Mouse (Mus musculus): ENCODE results near the gene Rab8b. TPM values are rescaled to one million over a fixed set of nuclear protein-coding genes. Genes with fewer than 3 reads are reported as not detected.
A peak's percentile ranks its signal among the peaks of the same experiment; 100 is the strongest.

Rab8b gene
- polyA plus RNA-seq, 1 experiment: 25.3 TPM

GRCm38 (mm10) chr9:66945161-66945560 is 25.7 kb upstream of the Rab8b start:
- H3K27ac ChIP-seq (ENCODE audit: control insufficient read depth, insufficient read depth, low read depth, low read length, poor library complexity): peak overlapping the region; percentile 75; the same call in 1 of the 2 replicates
- 8% methylated on average over 4 of the region's 4 CpGs for WGBS
- peak overlapping the region; percentile 88 for H3K4me3 ChIP-seq (replicated peaks; ENCODE audit: control insufficient read depth, low read depth, low read length)
- H3K4me1 ChIP-seq (ENCODE audit: control insufficient read depth, insufficient read depth, low read length): no peaks in the 10 kb centered on the region; the same call in 1 of the 2 replicates
- TF ChIP-seq CTCF (IDR thresholded peaks at IDR 0.05; ENCODE audit: control insufficient read depth, insufficient read depth, low read length) (no peak), POLR2A (IDR thresholded peaks at IDR 0.05; ENCODE audit: borderline replicate concordance, control insufficient read depth, low read depth, low read length) (no peak)

DNA sequence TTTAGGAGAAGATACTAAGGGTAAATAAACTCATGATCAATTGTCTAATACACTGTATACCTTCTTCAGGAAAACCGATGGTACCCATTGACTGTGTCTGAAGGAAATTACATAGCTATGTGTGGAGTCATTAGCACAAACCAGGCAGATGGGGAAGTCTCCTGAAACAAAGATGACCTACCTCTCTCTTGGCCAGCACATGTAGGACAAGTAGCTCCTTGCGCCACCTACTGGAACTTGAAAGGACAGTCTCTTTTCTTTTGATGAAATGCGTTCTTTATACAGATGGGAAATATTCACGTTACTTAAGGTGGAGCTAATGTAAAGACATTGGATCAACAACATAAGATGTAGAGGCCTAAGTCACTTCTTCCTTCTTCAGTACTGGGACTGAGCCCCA is 19.3 kb upstream of the Rab8b start:
- TF ChIP-seq CTCF (IDR thresholded peaks at IDR 0.05; ENCODE audit: control insufficient read depth, insufficient read depth, low read length) (peak; percentile 67), POLR2A (IDR thresholded peaks at IDR 0.05; ENCODE audit: borderline replicate concordance, control insufficient read depth, low read depth, low read length) (no peak)
- Histone ChIP-seq H3K4me1 (ENCODE audit: control insufficient read depth, insufficient read depth, low read length) (no peaks in the 10 kb centered on the region; the same call in 1 of the 2 replicates), H3K27ac (ENCODE audit: control insufficient read depth, insufficient read depth, low read depth, low read length, poor library complexity) (no peak overlapping the region), H3K4me3 (replicated peaks; ENCODE audit: control insufficient read depth, low read depth, low read length) (no peak overlapping the region)
- WGBS: under 1% methylated on average over 4 of the region's 4 CpGs

- Histone ChIP-seq H3K4me1 (ENCODE audit: control insufficient read depth, insufficient read depth, low read length) (no peaks in the 10 kb centered on the region; the same call in 1 of the 2 replicates), H3K4me3 (replicated peaks; ENCODE audit: control insufficient read depth, low read depth, low read length) (no peak overlapping the region), H3K27ac (ENCODE audit: control insufficient read depth, insufficient read depth, low read depth, low read length, poor library complexity) (no peak overlapping the region)
- no peak for TF ChIP-seq CTCF (IDR thresholded peaks at IDR 0.05; ENCODE audit: control insufficient read depth, insufficient read depth, low read length)
- TF ChIP-seq POLR2A (IDR thresholded peaks at IDR 0.05; ENCODE audit: borderline replicate concordance, control insufficient read depth, low read depth, low read length): no peak
- 29% methylated on average over 8 of the region's 8 CpGs for WGBS
Observed at GRCm38 (mm10) chr9:66937507-66937906, 18.0 kb upstream of the Rab8b start.

- 87% methylated on average over 19 of the region's 19 CpGs for WGBS
Observed at GRCm38 (mm10) chr9:66933869-66934808, 14.7 kb upstream of the Rab8b start.

DNA sequence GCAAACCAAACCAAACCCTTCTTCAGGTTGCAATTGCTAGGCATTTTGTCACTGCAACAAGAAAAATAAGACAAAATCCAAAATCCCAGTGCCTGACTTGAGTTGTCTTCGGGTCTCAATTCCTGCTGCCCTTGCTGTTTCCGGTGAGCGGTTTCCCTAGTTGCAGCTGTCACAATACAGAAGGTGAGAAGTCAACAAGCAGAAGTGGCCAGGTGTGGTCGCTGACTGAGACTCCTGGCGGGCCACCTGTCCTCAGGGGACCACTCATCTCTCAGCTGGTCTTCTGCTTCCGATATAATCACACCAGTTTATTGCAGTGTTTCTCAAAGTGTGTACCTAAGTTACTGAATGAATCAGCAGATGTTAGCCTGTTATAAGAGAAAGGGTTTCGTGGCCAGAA is 10.9 kb upstream of the Rab8b start:
- H3K4me3 ChIP-seq (replicated peaks; ENCODE audit: control insufficient read depth, low read depth, low read length): no peak overlapping the region
- no peak for TF ChIP-seq POLR2A (IDR thresholded peaks at IDR 0.05; ENCODE audit: borderline replicate concordance, control insufficient read depth, low read depth, low read length)
- no peak for TF ChIP-seq CTCF (IDR thresholded peaks at IDR 0.05; ENCODE audit: control insufficient read depth, insufficient read depth, low read length)
- H3K4me1 ChIP-seq (ENCODE audit: control insufficient read depth, insufficient read depth, low read length): no peaks in the 10 kb centered on the region
- 72% methylated on average over 7 of the region's 7 CpGs for WGBS
- no peak overlapping the region for H3K27ac ChIP-seq (ENCODE audit: control insufficient read depth, insufficient read depth, low read depth, low read length, poor library complexity)

More at GRCm38 (mm10) chr9:66933869-66934808, 14.7 kb upstream of the Rab8b start:
- H3K27ac ChIP-seq (ENCODE audit: control insufficient read depth, insufficient read depth, low read depth, low read length, poor library complexity): no peak overlapping the region
- no peaks in the 10 kb centered on the region; the same call in 1 of the 2 replicates for H3K4me1 ChIP-seq (ENCODE audit: control insufficient read depth, insufficient read depth, low read length)
- TF ChIP-seq CTCF (IDR thresholded peaks at IDR 0.05; ENCODE audit: control insufficient read depth, insufficient read depth, low read length) (no peak), POLR2A (IDR thresholded peaks at IDR 0.05; ENCODE audit: borderline replicate concordance, control insufficient read depth, low read depth, low read length) (no peak)
- no peak overlapping the region for H3K4me3 ChIP-seq (replicated peaks; ENCODE audit: control insufficient read depth, low read depth, low read length)

DNA sequence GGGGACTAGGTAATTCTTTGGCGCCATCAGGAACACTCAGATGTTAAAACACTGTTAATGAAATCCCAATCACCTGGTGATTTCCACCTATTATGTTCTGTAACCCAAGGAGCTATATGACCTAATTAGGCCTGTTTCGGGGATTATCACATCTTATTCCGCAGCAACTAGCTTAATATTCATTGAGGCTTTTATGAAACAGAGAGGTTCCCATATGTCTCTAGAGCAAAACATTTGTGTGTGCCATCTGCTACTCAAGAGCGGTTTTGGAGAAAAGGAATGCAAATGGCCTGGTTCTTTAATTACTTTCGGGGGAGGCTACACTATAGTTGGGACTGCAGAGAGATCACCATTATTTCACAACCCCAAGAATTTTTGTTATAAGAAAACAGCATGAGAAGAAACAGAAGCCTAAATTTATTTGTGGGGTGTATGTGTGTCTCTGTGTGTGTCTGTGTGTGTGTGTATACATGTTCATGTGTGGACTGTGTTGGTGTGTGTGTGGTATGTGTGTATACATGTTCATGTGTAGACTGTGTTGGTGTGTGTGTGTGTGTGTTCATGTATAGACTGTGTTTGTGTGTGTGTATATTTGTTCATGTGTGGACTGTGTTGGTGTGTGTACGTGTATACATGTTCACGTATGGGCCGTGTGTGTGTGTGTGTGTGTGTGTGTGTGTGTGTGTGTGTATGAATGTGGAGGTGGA is 8.4 kb upstream of the Rab8b start:
- TF ChIP-seq CTCF (IDR thresholded peaks at IDR 0.05; ENCODE audit: control insufficient read depth, insufficient read depth, low read length): no peak
- no peak for TF ChIP-seq POLR2A (IDR thresholded peaks at IDR 0.05; ENCODE audit: borderline replicate concordance, control insufficient read depth, low read depth, low read length)
- H3K27ac ChIP-seq (ENCODE audit: control insufficient read depth, insufficient read depth, low read depth, low read length, poor library complexity): no peak overlapping the region
- 90% methylated on average over 8 of the region's 8 CpGs for WGBS
- H3K4me1 ChIP-seq (ENCODE audit: control insufficient read depth, insufficient read depth, low read length): no peaks in the 10 kb centered on the region
- H3K4me3 ChIP-seq (replicated peaks; ENCODE audit: control insufficient read depth, low read depth, low read length): no peak overlapping the region

- Histone ChIP-seq H3K27ac (ENCODE audit: control insufficient read depth, insufficient read depth, low read depth, low read length, poor library complexity) (no peak overlapping the region), H3K4me3 (replicated peaks; ENCODE audit: control insufficient read depth, low read depth, low read length) (no peak overlapping the region), H3K4me1 (ENCODE audit: control insufficient read depth, insufficient read depth, low read length) (no peaks in the 10 kb centered on the region)
- WGBS: 58% methylated on average over 3 of the region's 3 CpGs
- TF ChIP-seq CTCF (IDR thresholded peaks at IDR 0.05; ENCODE audit: control insufficient read depth, insufficient read depth, low read length) (no peak), POLR2A (IDR thresholded peaks at IDR 0.05; ENCODE audit: borderline replicate concordance, control insufficient read depth, low read depth, low read length) (no peak)
Observed at GRCm38 (mm10) chr9:66925853-66926252, 6.4 kb upstream of the Rab8b start.

DNA sequence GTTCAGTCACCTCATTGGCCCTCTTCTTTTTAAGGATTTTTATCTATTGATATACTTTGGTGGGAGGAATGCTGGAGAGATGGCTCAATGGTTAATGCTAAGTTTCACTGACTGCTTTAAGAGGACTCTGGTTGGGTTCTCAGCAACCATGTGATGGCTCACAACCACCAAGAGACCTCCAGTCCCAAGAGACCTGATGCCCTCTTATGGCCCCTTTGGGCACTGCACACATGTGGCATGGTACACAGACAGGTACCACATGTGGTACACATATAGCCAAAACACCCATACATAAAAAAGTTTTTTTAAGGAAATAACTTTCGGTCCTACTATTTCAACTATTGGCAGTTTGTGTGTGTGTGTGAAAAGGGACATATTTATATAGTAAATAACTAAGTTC is 2.6 kb upstream of the Rab8b start:
- 94% methylated on average over 1 of the region's 1 CpGs for WGBS
- no peak overlapping the region for H3K4me3 ChIP-seq (replicated peaks; ENCODE audit: control insufficient read depth, low read depth, low read length)
- TF ChIP-seq POLR2A (IDR thresholded peaks at IDR 0.05; ENCODE audit: borderline replicate concordance, control insufficient read depth, low read depth, low read length) (no peak), CTCF (IDR thresholded peaks at IDR 0.05; ENCODE audit: control insufficient read depth, insufficient read depth, low read length) (peak; percentile 22; the same call in 1 of the 2 replicates)

More for the DNA sequence above, 2.6 kb upstream of the Rab8b start:
- H3K4me1 ChIP-seq (ENCODE audit: control insufficient read depth, insufficient read depth, low read length): peaks cover 1% of the 10 kb centered on the region; the same call in 1 of the 2 replicates
- H3K27ac ChIP-seq (ENCODE audit: control insufficient read depth, insufficient read depth, low read depth, low read length, poor library complexity): no peak overlapping the region
